Mouse (Mus musculus) leukemia stem cell, adult 10-12 weeks (primary cell): ENCODE results near the gene Actr2. TPM values are rescaled to one million over a fixed set of nuclear protein-coding genes. Genes with fewer than 3 reads are reported as not detected.

Experiments
- polyA plus RNA-seq: library from polyadenylated mRNA; stranded (reverse); fragments of >175 nt; gene quantifications from 2 replicates; pipeline ENCODE4 v1.2.3, GENCODE M21; 2012; ENCODE audit warnings: low replicate concordance

The Actr2 gene
- 29.6 and 52.3 TPM in 2 replicates for polyA plus RNA-seq

GRCm38 (mm10) chr11:20112741-20113480, at the start of gene Actr2:
Actr2 (minus strand) TSS chr11:20112913.

Other genes with a start within 250 kb of the Actr2 start
- gene Spred2, start 188.5 kb downstream of the Actr2 start, polyA plus RNA-seq, result 82.0 and 149 TPM in 2 replicates
- 18.1 and 23.4 TPM in 2 replicates for gene Rab1a, start 88.5 kb upstream of the Actr2 start, polyA plus RNA-seq
- 11.1 and 17.0 TPM in 2 replicates for gene Cep68, start 136.5 kb upstream of the Actr2 start, polyA plus RNA-seq
- 1.7 and 2.8 TPM in 2 replicates for gene Slc1a4, start 219.8 kb upstream of the Actr2 start, polyA plus RNA-seq